18 mouse cellular contexts compared by ENCODE assay signal in genomic region chr10:42572971-42573370, GRCm38 (mm10). TPM values are rescaled to one million over a fixed set of nuclear protein-coding genes. Genes with fewer than 3 reads are reported as not detected.
DNase-seq lines count a peak whose midpoint lies in the region; ATAC-seq lines count a peak whose summit lies in the region.
"Had no signal": no experiment of that assay in that cellular context is flagged by ENCODE, and none has a peak within 500 bp of the region (broad histone marks: within the 10 kb centered on the region; RNA-seq: fewer than 3 reads in every experiment).

No protein-coding gene starts in this region.

- DNase-seq in heart, postnatal 4 days: no peak
- DNase-seq in forebrain, embryonic 11.5 days (ENCODE audit: low spot score): no peak
- peak; percentile 40 for DNase-seq in neural tube, embryonic 10.5 days (ENCODE audit: extremely low spot score, low spot score)
- DNase-seq in spleen, postnatal 14 days (ENCODE audit: low spot score in 2 of 2): no peak
- no peak for DNase-seq in adrenal gland, adult (ENCODE audit: inconsistent age in 2 of 2, low spot score in 1 of 2)
- DNase-seq in retina, embryonic 14.5 days (ENCODE audit: low spot score): no peak
- DNase-seq: adrenal gland, postnatal 36 days; cerebellum, adult 8-10 months; gastrocnemius, postnatal 10 days; heart, postnatal 14 days; kidney, postnatal 14 days; thymus, adult 2 months had no signal

- no peak overlapping the region for H3K9ac ChIP-seq in heart, embryonic 15.5 days
- peak overlapping the region; percentile 2; the same call in 1 of the 2 replicates for H3K9ac ChIP-seq in forebrain, embryonic 11.5 days (ENCODE audit: low read length)
- H3K9ac ChIP-seq in hindbrain, embryonic 16.5 days (ENCODE audit: low read depth, low read length): no peak overlapping the region
- H3K9ac ChIP-seq: liver, embryonic 14.5 days had no signal

- no peak overlapping the region for H3K4me2 ChIP-seq in heart, embryonic 15.5 days
- H3K4me2 ChIP-seq in forebrain, embryonic 11.5 days (ENCODE audit: low read depth, low read length, severe bottlenecking): peak overlapping the region; percentile 39
- peak overlapping the region; percentile 35 for H3K4me2 ChIP-seq in hindbrain, embryonic 16.5 days (ENCODE audit: low read length)

- 3% methylated on average over 15 of the region's 15 CpGs for WGBS in heart, embryonic 15.5 days
- WGBS in forebrain, embryonic 11.5 days: 13% methylated on average over 15 of the region's 15 CpGs
- 3% methylated on average over 15 of the region's 15 CpGs for WGBS in hindbrain, embryonic 16.5 days

- H3K9me3 ChIP-seq in heart, embryonic 15.5 days (replicated peaks): no peaks in the 10 kb centered on the region
- no peaks in the 10 kb centered on the region for H3K9me3 ChIP-seq in forebrain, embryonic 11.5 days (ENCODE audit: control insufficient read depth, low read length)
- H3K9me3 ChIP-seq in hindbrain, embryonic 16.5 days (ENCODE audit: control insufficient read depth, low read length): no peaks in the 10 kb centered on the region

- H3K27ac ChIP-seq in heart, embryonic 15.5 days: no peak overlapping the region
- no peak overlapping the region for H3K27ac ChIP-seq in forebrain, embryonic 11.5 days (ENCODE audit: low read depth, low read length)
- H3K27ac ChIP-seq in hindbrain, embryonic 16.5 days (ENCODE audit: low read depth, low read length): no peak overlapping the region
- H3K27ac ChIP-seq: liver, embryonic 14.5 days had no signal

- H3K27me3 ChIP-seq in heart, embryonic 15.5 days: peaks cover 95% of the 10 kb centered on the region
- peaks cover 4% of the 10 kb centered on the region; the same call in 1 of the 2 replicates for H3K27me3 ChIP-seq in forebrain, embryonic 11.5 days (ENCODE audit: control insufficient read depth, insufficient read depth, low read length)
- H3K27me3 ChIP-seq in hindbrain, embryonic 16.5 days (replicated peaks; ENCODE audit: control insufficient read depth, insufficient read depth, low read length): peaks cover 76% of the 10 kb centered on the region

- no peaks in the 10 kb centered on the region for H3K36me3 ChIP-seq in heart, embryonic 15.5 days
- H3K36me3 ChIP-seq in forebrain, embryonic 11.5 days (ENCODE audit: control insufficient read depth, insufficient read depth, low read length): peaks cover 9% of the 10 kb centered on the region
- H3K36me3 ChIP-seq in hindbrain, embryonic 16.5 days (ENCODE audit: control insufficient read depth, insufficient read depth, low read length): no peaks in the 10 kb centered on the region

- H3K4me3 ChIP-seq in heart, embryonic 15.5 days: 0 out of 2 replicates have a peak overlapping the region, but pooled peaks have one; percentile 1
- no peak overlapping the region for H3K4me3 ChIP-seq in forebrain, embryonic 11.5 days (ENCODE audit: low read depth, low read length)
- peak overlapping the region; percentile 13 for H3K4me3 ChIP-seq in hindbrain, embryonic 16.5 days (ENCODE audit: low read length)

- no peak for ATAC-seq in heart, embryonic 15.5 days (replicated peaks; ENCODE audit: insufficient number of reproducible peaks, insufficient read depth, low FRiP score, low read depth)
- no peak for ATAC-seq in forebrain, embryonic 11.5 days (replicated peaks; ENCODE audit: low FRiP score)
- ATAC-seq in hindbrain, embryonic 16.5 days: no peak

- peaks cover 5% of the 10 kb centered on the region; the same call in 1 of the 2 replicates for H3K4me1 ChIP-seq in heart, embryonic 15.5 days (replicated peaks)
- H3K4me1 ChIP-seq in forebrain, embryonic 11.5 days (replicated peaks; ENCODE audit: control insufficient read depth, insufficient read depth, low read length): peaks cover 40% of the 10 kb centered on the region
- H3K4me1 ChIP-seq in hindbrain, embryonic 16.5 days (ENCODE audit: control insufficient read depth, insufficient read depth, low read depth, low read length): no peaks in the 10 kb centered on the region

RNA-seq across cellular contexts. Expression of gene Nr2e1, which starts 10.5 kb away (rescaled TPM):
- not detected in 2 replicates for polyA plus RNA-seq in heart, embryonic 15.5 days (2015; fragmentation: Nextera tagmentation; extraction: Ambion mirVana)
- not detected for total RNA-seq in heart, postnatal 4 days (2021)
- 117 and 119 TPM in 2 replicates for polyA plus RNA-seq in forebrain, embryonic 11.5 days (2014; fragmentation: Nextera tagmentation; extraction: Ambion mirVana)
- 0.13 and 0.99 TPM in 2 replicates for polyA plus RNA-seq in hindbrain, embryonic 16.5 days (2015; fragmentation: Nextera tagmentation; extraction: Ambion mirVana)
- total RNA-seq: adrenal gland, postnatal 36 days; gastrocnemius, postnatal 10 days; heart, postnatal 14 days; megakaryocyte progenitor cell, adult 5-6 weeks had no signal
- polyA plus RNA-seq: C2C12; liver, embryonic 14.5 days; small intestine, adult 2 months; thymus, adult 2 months had no signal

RNA-seq across cellular contexts. Expression of gene Ostm1, which starts 10.7 kb away (rescaled TPM):
- 17.0 and 20.1 TPM in 2 replicates for polyA plus RNA-seq in heart, embryonic 15.5 days (2015; fragmentation: Nextera tagmentation; extraction: Ambion mirVana)
- total RNA-seq in heart, postnatal 4 days (2021): 10 to 100 TPM; 18.2 to 19.9 TPM
- polyA plus RNA-seq in forebrain, embryonic 11.5 days (2014; fragmentation: Nextera tagmentation; extraction: Ambion mirVana): 54.6 and 59.0 TPM in 2 replicates
- 36.4 and 38.4 TPM in 2 replicates for polyA plus RNA-seq in hindbrain, embryonic 16.5 days (2015; fragmentation: Nextera tagmentation; extraction: Ambion mirVana)

Comparison
In these comparisons a context has a peak if more than half of its experiments do, and no peak if none do; other contexts are left out.
1. RNA of gene Nr2e1, which starts 10.5 kb away (polyA plus RNA-seq): 117 to 119 TPM in forebrain, embryonic 11.5 days; 0.13 to 0.99 TPM in hindbrain, embryonic 16.5 days and not detected in heart, embryonic 15.5 days; every median in the first group is over 10 times any median in the second.